Mouse (Mus musculus) ES-Bruce4 (cell line): ENCODE data around the gene Robo4. TPM values are rescaled to one million over a fixed set of nuclear protein-coding genes. Genes with fewer than 3 reads are reported as not detected.
A peak's percentile ranks its signal among the peaks of the same experiment; 100 is the strongest.

Experiments used
- H3K27ac ChIP-seq: 2 replicates; pipeline ENCODE4 v1.5.1; 2012; ENCODE audit warnings: low read length, inconsistent platforms; ENCODE audit not compliant: insufficient read depth
- H3K27me3 ChIP-seq: 2 replicates; pipeline ENCODE4 v1.6.1; 2012; ENCODE audit warnings: mild to moderate bottlenecking, low read length, inconsistent platforms; ENCODE audit not compliant: control insufficient read depth, poor library complexity, insufficient read depth, severe bottlenecking
- H3K36me3 ChIP-seq: 2 replicates; pipeline ENCODE4 v1.6.1; 2012; ENCODE audit warnings: inconsistent platforms, mild to moderate bottlenecking, low read length, moderate library complexity; ENCODE audit not compliant: control insufficient read depth, poor library complexity, insufficient read depth, severe bottlenecking
- H3K4me1 ChIP-seq: one replicate; pipeline ENCODE4 v1.8.1; 2011; ENCODE audit warnings: low read length; ENCODE audit not compliant: control insufficient read depth, insufficient read depth
- H3K4me3 ChIP-seq: 2 replicates; pipeline ENCODE4 v1.5.1; 2011; ENCODE audit warnings: low read depth, mild to moderate bottlenecking, low read length
- H3K9ac ChIP-seq: 2 replicates; pipeline ENCODE4 v1.6.1; 2012; ENCODE audit warnings: low read depth, mild to moderate bottlenecking, inconsistent platforms; ENCODE audit not compliant: poor library complexity, severe bottlenecking
- H3K9me3 ChIP-seq: replicated peaks from 2 replicates; pipeline ENCODE4 v1.6.1; 2012; ENCODE audit warnings: mild to moderate bottlenecking, low read length, inconsistent platforms; ENCODE audit not compliant: control insufficient read depth, poor library complexity, insufficient read depth, severe bottlenecking
- CTCF ChIP-seq: IDR thresholded peaks from one replicate; pipeline ENCODE4 v1.8.1; 2011; ENCODE audit warnings: low read depth, low read length
- EP300 ChIP-seq: IDR thresholded peaks from 2 replicates; pipeline ENCODE4 v1.6.1; 2011; ENCODE audit warnings: low read depth, low read length; ENCODE audit not compliant: insufficient read depth
- POLR2A ChIP-seq: IDR thresholded peaks from one replicate; pipeline ENCODE4 v1.8.1; 2011; ENCODE audit warnings: low read length; ENCODE audit not compliant: insufficient read depth
- polyA plus RNA-seq: library from polyadenylated mRNA; stranded (reverse); fragments of >200 nt; gene quantifications from 2 replicates; pipeline ENCODE4 v1.2.4, GENCODE M21; 2011; ENCODE audit warnings: low read depth; ENCODE audit not compliant: missing spikeins, insufficient read depth, insufficient read length

The Robo4 gene
- polyA plus RNA-seq, 1 experiment: 0.64 TPM

DNA sequence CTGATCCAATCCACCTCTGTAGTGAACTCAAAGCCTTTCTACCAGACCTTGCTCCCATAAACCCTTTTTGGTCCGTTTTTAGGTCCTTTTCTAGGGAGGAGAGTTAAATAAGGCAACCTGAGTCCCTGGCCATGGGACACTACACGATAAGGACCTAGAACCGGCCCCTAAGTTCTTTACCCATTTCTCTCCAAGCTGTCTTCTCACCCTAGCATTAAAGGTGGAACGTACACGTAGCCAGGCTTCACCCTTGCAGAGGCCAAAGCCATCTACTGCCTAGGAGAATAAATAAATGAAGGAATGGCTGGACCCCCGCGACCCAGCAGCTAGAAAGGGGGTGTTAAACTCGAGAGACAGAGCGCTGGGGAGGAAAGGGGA is 58.0 kb downstream of the Robo4 start:
- peak overlapping the region; percentile 50 for H3K9ac ChIP-seq
- no peak for TF ChIP-seq CTCF
- TF ChIP-seq POLR2A: no peak

DNA sequence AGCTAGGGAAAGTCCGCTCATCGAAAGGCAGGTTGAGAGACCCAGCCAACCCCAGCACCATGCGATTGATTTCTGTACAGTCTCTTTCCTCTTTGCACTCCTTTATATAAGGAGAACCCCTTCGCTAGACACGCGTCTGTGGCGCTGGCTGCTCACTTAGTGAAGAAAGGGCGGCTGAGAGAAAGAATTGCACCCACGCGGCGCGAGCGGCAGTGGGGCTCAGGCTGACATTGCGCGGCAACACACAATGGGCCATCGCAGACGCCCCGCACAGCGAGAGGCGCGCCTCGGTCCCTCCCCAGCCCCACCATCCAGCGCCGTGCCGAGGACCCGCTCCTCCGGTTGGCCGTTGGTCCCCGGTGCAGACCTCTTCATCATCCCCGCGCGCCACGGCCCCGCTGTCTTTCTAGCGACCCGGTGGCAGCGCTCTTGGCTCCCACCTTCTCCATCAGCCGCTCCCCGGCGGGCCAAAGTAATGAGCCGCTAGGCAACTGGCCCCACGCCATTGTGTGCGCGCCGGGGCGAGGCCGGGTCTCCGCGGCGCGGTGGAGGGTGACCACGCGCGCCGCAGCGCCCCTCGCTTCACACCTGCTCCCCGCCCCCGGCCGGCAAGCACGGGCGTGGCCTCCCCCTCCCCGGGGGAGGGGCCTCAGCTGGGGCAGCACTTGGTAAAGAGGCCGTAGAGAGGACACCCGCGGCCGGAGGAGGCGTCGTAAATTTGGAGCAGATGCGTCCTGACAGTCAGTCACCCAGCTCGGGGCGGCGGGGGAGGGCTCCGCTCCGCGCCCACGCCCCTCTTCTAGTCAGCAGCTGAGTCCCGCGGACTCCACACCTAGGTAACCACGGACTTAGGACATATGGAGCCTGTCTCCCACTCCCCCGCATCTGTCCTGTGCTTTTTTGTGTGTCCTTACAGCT is 58.6 kb downstream of the Robo4 start:
- Histone ChIP-seq H3K36me3 (no peaks in the 10 kb centered on the region), H3K4me3 (peak overlapping the region; percentile 63), H3K9ac (peak overlapping the region; percentile 50), H3K4me1 (no peaks in the 10 kb centered on the region), H3K9me3 (no peaks in the 10 kb centered on the region), H3K27me3 (peaks cover 23% of the 10 kb centered on the region), H3K27ac (no peak overlapping the region)
- TF ChIP-seq POLR2A (no peak), EP300 (no peak), CTCF (no peak)

More for the DNA sequence above, 58.0 kb downstream of the Robo4 start:
- Histone ChIP-seq H3K4me3 (peak overlapping the region; percentile 63), H3K4me1 (no peaks in the 10 kb centered on the region), H3K9me3 (no peaks in the 10 kb centered on the region), H3K27me3 (peaks cover 23% of the 10 kb centered on the region), H3K36me3 (no peaks in the 10 kb centered on the region), H3K27ac (no peak overlapping the region)

DNA sequence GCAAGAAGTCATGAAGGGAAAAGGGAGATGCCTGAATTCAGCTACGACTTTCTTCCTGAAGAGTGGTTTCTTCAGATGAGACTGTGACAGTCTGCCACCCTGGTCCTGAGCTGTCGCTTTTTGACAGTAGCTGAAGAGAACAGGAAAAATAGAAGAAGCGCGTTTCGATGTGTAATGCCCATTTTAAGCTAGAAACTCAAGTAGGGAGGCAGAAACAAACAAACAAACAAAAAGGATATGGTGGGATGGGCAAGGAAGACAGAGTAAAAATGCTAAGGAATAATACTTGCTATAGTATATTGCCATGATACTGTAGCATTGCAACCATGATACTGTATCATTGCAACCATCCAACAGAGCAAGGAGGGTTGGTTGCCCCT is 59.3 kb downstream of the Robo4 start:
- Histone ChIP-seq H3K27ac (no peak overlapping the region), H3K36me3 (no peaks in the 10 kb centered on the region), H3K4me1 (no peaks in the 10 kb centered on the region), H3K27me3 (peaks cover 22% of the 10 kb centered on the region), H3K9ac (0 out of 2 replicates have a peak overlapping the region, but pooled peaks have one; percentile 50), H3K4me3 (peak overlapping the region; percentile 16; the same call in 1 of the 2 replicates), H3K9me3 (no peaks in the 10 kb centered on the region)
- TF ChIP-seq POLR2A: no peak
- no peak for TF ChIP-seq EP300
- no peak for TF ChIP-seq CTCF

DNA sequence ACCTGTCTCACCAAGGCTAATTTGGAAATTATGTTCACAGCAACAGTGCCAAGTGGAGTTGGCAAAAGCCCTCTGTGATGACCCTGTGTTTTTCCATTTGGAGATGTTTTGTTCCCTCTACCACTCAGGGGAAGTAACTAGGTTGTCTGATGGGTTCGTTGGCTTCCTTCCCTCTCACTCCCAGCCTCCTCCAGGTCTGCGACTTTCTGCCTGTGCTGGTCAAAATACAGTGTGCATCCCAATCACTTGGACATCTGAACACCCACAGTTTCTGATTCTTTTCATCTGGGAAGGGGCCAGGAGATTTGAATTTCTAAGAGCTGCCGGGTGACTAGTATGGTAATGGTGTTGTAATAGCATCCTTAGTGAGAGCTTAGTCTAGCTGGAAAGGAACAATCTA is 59.9 kb downstream of the Robo4 start:
- Histone ChIP-seq H3K27ac (no peak overlapping the region), H3K36me3 (no peaks in the 10 kb centered on the region), H3K4me3 (no peak overlapping the region), H3K4me1 (no peaks in the 10 kb centered on the region), H3K9ac (no peak overlapping the region), H3K9me3 (no peaks in the 10 kb centered on the region), H3K27me3 (peaks cover 21% of the 10 kb centered on the region)
- no peak for TF ChIP-seq POLR2A
- no peak for TF ChIP-seq CTCF
- no peak for TF ChIP-seq EP300

DNA sequence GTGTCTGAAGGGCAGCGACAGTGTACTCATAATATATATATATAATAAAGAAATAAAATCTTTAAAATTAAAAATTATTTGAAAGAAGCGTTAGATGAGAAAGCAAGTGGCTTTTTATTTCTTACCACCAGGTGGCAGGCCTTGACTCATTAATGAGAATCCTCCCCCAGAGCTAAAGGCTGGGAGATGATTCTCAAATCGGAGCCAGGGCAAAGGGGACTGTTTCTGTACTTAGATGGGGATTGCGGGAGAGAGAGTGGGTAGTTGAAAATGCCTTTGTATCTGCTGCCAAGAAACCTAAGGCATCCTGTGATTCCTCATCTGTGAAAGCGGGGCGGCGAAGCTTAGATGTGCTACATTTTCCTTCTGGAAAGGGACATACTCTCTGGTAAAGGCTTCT is 61.1 kb downstream of the Robo4 start:
- no peak overlapping the region for H3K4me3 ChIP-seq
- TF ChIP-seq POLR2A: no peak
- no peak for TF ChIP-seq EP300
- TF ChIP-seq CTCF: no peak

More for the DNA sequence above, 61.1 kb downstream of the Robo4 start:
- H3K9me3 ChIP-seq: no peaks in the 10 kb centered on the region
- H3K27ac ChIP-seq: no peak overlapping the region
- no peak overlapping the region for H3K9ac ChIP-seq
- peaks cover 21% of the 10 kb centered on the region for H3K27me3 ChIP-seq
- no peaks in the 10 kb centered on the region for H3K36me3 ChIP-seq
- H3K4me1 ChIP-seq: no peaks in the 10 kb centered on the region

Other genes with a start within 250 kb of the Robo4 start
- 3.6 and 4.1 TPM in 2 replicates for gene Tmem218, start 193.7 kb upstream of the Robo4 start, polyA plus RNA-seq
- gene Slc37a2, start 146.2 kb upstream of the Robo4 start, polyA plus RNA-seq: 2.1 and 2.3 TPM in 2 replicates
- 18.6 and 19.5 TPM in 2 replicates for gene Ccdc15, start 53.5 kb upstream of the Robo4 start, polyA plus RNA-seq
- gene Hepacam, start 34.5 kb upstream of the Robo4 start, polyA plus RNA-seq: 0.22 and 0.84 TPM in 2 replicates
- gene Robo3, start 31.3 kb downstream of the Robo4 start, polyA plus RNA-seq: 1.5 and 1.7 TPM in 2 replicates
- gene Msantd2, start 87.4 kb downstream of the Robo4 start, polyA plus RNA-seq: 85.4 and 85.6 TPM in 2 replicates
- 1.7 and 3.1 TPM in 2 replicates for gene Esam, start 126.2 kb downstream of the Robo4 start, polyA plus RNA-seq
- gene Vsig2, start 137.4 kb downstream of the Robo4 start, polyA plus RNA-seq: 0.91 TPM in 1 of 2 replicates, not detected in the other
- gene Nrgn, start 151.0 kb downstream of the Robo4 start, polyA plus RNA-seq: 1.2 and 3.3 TPM in 2 replicates
- 9.4 and 10.0 TPM in 2 replicates for gene Siae, start 153.8 kb downstream of the Robo4 start, polyA plus RNA-seq
- 5.3 and 7.1 TPM in 2 replicates for gene Spa17, start 211.8 kb downstream of the Robo4 start, polyA plus RNA-seq